Mouse (Mus musculus) small intestine, adult 2 months (tissue): ENCODE results near the gene Neurog1.

Source experiments
- CTCF ChIP-seq: fragments of 200-500 bp; IDR thresholded peaks from 2 replicates; pipeline ENCODE4 v1.5.1; 2012; ENCODE audit warnings: low read depth, mild to moderate bottlenecking, control low read depth, inconsistent platforms, low read length, moderate library complexity, mixed read lengths; ENCODE audit not compliant: insufficient replicate concordance, insufficient read length; ENCODE audit errors: extremely low read depth
- POLR2A ChIP-seq: fragments of 200-500 bp; IDR thresholded peaks from 2 replicates; pipeline ENCODE4 v1.6.1; 2012; ENCODE audit warnings: low read depth, mild to moderate bottlenecking, control low read depth, inconsistent platforms, low read length, moderate library complexity

GRCm38 (mm10) chr13:56237905-56238304 lies 14.1 kb downstream of the Neurog1 start:
- no peak for TF ChIP-seq CTCF
- no peak for TF ChIP-seq POLR2A
